Mouse (Mus musculus) neural tube, embryonic 14.5 days (tissue): ENCODE measurements around the gene Adar. TPM values are rescaled to one million over a fixed set of nuclear protein-coding genes. Genes with fewer than 3 reads are reported as not detected.

Source experiments
- ATAC-seq: fragments of 200-750 bp; cut with Nextera tagmentation; 2 replicates; pipeline ENCODE4 v1.8.0; 2017; ENCODE audit warnings: low read depth, mild to moderate bottlenecking, moderate TSS enrichment, moderate library complexity
- H3K27ac ChIP-seq: fragments of 300-500 bp; sonication (generic); 2 replicates; pipeline ENCODE4 v1.5.1; 2014; ENCODE audit warnings: low read depth, mild to moderate bottlenecking, control low read depth, low read length, moderate library complexity, mixed read lengths
- H3K27me3 ChIP-seq: fragments of 300-500 bp; sonication (generic); 2 replicates; pipeline ENCODE4 v1.6.1; 2014; ENCODE audit warnings: low read length; ENCODE audit not compliant: control insufficient read depth, insufficient read depth
- H3K36me3 ChIP-seq: fragments of 300-500 bp; sonication (generic); 2 replicates; pipeline ENCODE4 v1.6.1; 2014; ENCODE audit warnings: low read length, mixed read lengths; ENCODE audit not compliant: control insufficient read depth, insufficient read depth
- H3K4me1 ChIP-seq: fragments of 300-500 bp; sonication (generic); 2 replicates; pipeline ENCODE4 v1.6.1; 2014; ENCODE audit warnings: low read length; ENCODE audit not compliant: control insufficient read depth, insufficient read depth
- H3K4me2 ChIP-seq: fragments of 300-500 bp; sonication (generic); 2 replicates; pipeline ENCODE4 v1.6.1; 2014; ENCODE audit warnings: mild to moderate bottlenecking, low read depth, low read length, control low read depth
- H3K4me3 ChIP-seq: fragments of 300-500 bp; sonication (generic); 2 replicates; pipeline ENCODE4 v1.5.1; 2014; ENCODE audit warnings: low read depth, low read length, control low read depth, mixed read lengths
- H3K9ac ChIP-seq: fragments of 300-500 bp; sonication (generic); replicated peaks from 2 replicates; pipeline ENCODE4 v1.6.1; 2014; ENCODE audit warnings: low read depth, mild to moderate bottlenecking, control low read depth, low read length, mixed read lengths
- H3K9me3 ChIP-seq: fragments of 300-500 bp; sonication (generic); 2 replicates; pipeline ENCODE4 v1.6.1; 2016; ENCODE audit warnings: low read length; ENCODE audit not compliant: control insufficient read depth
- WGBS: fragments of 180-500 bp; shearing (Covaris S2); extraction: QIAGEN DNeasy Blood & Tissue Kit; methylation state at CpG from one replicate; pipeline ENCODE4 v1.1.7; 2014; 5-methylcytosine and 5-hydroxymethylcytosine counted together
- polyA plus RNA-seq: library from polyadenylated mRNA; unstranded; fragments of >200 nt; fragmentation: Nextera tagmentation; extraction: Ambion mirVana; gene quantifications from 2 replicates; pipeline ENCODE4 v1.2.1, GENCODE M21; 2014

The Adar gene
- polyA plus RNA-seq, 1 experiment from 2014 or later = 32.0 TPM

GRCm38 (mm10) chr3:89764119-89764724 lies 49.4 kb downstream of the Adar start, which contains the start of gene Chrnb2:
Chrnb2 (minus strand) TSS chr3:89764632.
- under 1% methylated on average over 30 of the region's 36 CpGs for whole genome bisulfite sequencing
- H3K9me3 ChIP-seq = no peaks in the 10 kb centered on the region
- H3K9ac ChIP-seq = peak within 1 kb of the TSS; percentile 79
- H3K4me3 ChIP-seq = peak within 1 kb of the TSS; percentile 64
- H3K27ac ChIP-seq = peak within 1 kb of the TSS; percentile 86
- H3K27me3 ChIP-seq = no peaks in the 10 kb centered on the region
- H3K4me1 ChIP-seq = peaks cover 22% of the 10 kb centered on the region
- ATAC-seq = peak; percentile 80
- H3K36me3 ChIP-seq = peaks cover 7% of the 10 kb centered on the region
- peak within 1 kb of the TSS; percentile 44 for H3K4me2 ChIP-seq

GRCm38 (mm10) chr3:89769584-89769983 lies 54.8 kb downstream of the Adar start:
- H3K9ac ChIP-seq = no peak overlapping the region
- H3K4me2 ChIP-seq = no peak overlapping the region
- H3K27me3 ChIP-seq = no peaks in the 10 kb centered on the region
- no peak overlapping the region for H3K27ac ChIP-seq
- H3K4me3 ChIP-seq = no peak overlapping the region
- no peaks in the 10 kb centered on the region for H3K9me3 ChIP-seq
- peaks cover 23% of the 10 kb centered on the region for H3K4me1 ChIP-seq
- WGBS = 74% methylated on average over 7 of the region's 7 CpGs
- no peak for ATAC-seq
- no peaks in the 10 kb centered on the region for H3K36me3 ChIP-seq

- no peak overlapping the region for H3K4me3 ChIP-seq
- H3K27me3 ChIP-seq = no peaks in the 10 kb centered on the region
- H3K9ac ChIP-seq = no peak overlapping the region
- H3K9me3 ChIP-seq = no peaks in the 10 kb centered on the region
- H3K36me3 ChIP-seq = no peaks in the 10 kb centered on the region
- H3K27ac ChIP-seq = no peak overlapping the region
- H3K4me2 ChIP-seq = no peak overlapping the region
- no peak for ATAC-seq
- H3K4me1 ChIP-seq = peaks cover 27% of the 10 kb centered on the region
- 56% methylated on average over 2 of the region's 2 CpGs for WGBS
These were observed 55.7 kb downstream of the Adar start for GRCm38 (mm10) chr3:89770425-89771002.

GRCm38 (mm10) chr3:89772588-89772967 lies 57.8 kb downstream of the Adar start:
- Histone ChIP-seq H3K9me3 (no peaks in the 10 kb centered on the region), H3K4me2 (peak overlapping the region; percentile 82), H3K4me1 (peaks cover 29% of the 10 kb centered on the region), H3K27ac (peak overlapping the region; percentile 96), H3K36me3 (peaks cover 13% of the 10 kb centered on the region), H3K4me3 (peak overlapping the region; percentile 97), H3K27me3 (no peaks in the 10 kb centered on the region), H3K9ac (peak overlapping the region; percentile 91)
- ATAC-seq = peak; percentile 72
- 0% methylated on average over 17 of the region's 17 CpGs for WGBS

GRCm38 (mm10) chr3:89772968-89773709 lies 58.3 kb downstream of the Adar start, which contains the start of gene Ube2q1:
Ube2q1 (plus strand) TSS chr3:89773616.
- peak; percentile 95 for ATAC-seq

GRCm38 (mm10) chr3:89773740-89774211 lies 59.0 kb downstream of the Adar start:
- Histone ChIP-seq H3K27ac (peak overlapping the region; percentile 96), H3K27me3 (no peaks in the 10 kb centered on the region), H3K9me3 (no peaks in the 10 kb centered on the region), H3K9ac (peak overlapping the region; percentile 91), H3K4me1 (peaks cover 29% of the 10 kb centered on the region), H3K36me3 (peaks cover 24% of the 10 kb centered on the region), H3K4me2 (peak overlapping the region; percentile 82), H3K4me3 (peak overlapping the region; percentile 97)
- peak; percentile 26 for ATAC-seq
- WGBS = under 1% methylated on average over 16 of the region's 37 CpGs

More at GRCm38 (mm10) chr3:89772968-89773709, 58.3 kb downstream of the Adar start, which contains the start of gene Ube2q1:
- peaks cover 18% of the 10 kb centered on the region for H3K36me3 ChIP-seq
- WGBS = under 1% methylated on average over 55 of the region's 90 CpGs
- peak within 1 kb of the TSS; percentile 97 for H3K4me3 ChIP-seq
- peak within 1 kb of the TSS; percentile 96 for H3K27ac ChIP-seq
- no peaks in the 10 kb centered on the region for H3K9me3 ChIP-seq
- peaks cover 29% of the 10 kb centered on the region for H3K4me1 ChIP-seq
- no peaks in the 10 kb centered on the region for H3K27me3 ChIP-seq
- H3K4me2 ChIP-seq = peak within 1 kb of the TSS; percentile 82
- peak within 1 kb of the TSS; percentile 91 for H3K9ac ChIP-seq

- peak overlapping the region; percentile 91 for H3K9ac ChIP-seq
- peak overlapping the region; percentile 97 for H3K4me3 ChIP-seq
- peaks cover 29% of the 10 kb centered on the region for H3K4me1 ChIP-seq
- no peak for ATAC-seq
- no peaks in the 10 kb centered on the region for H3K9me3 ChIP-seq
- peaks cover 30% of the 10 kb centered on the region for H3K36me3 ChIP-seq
- peak overlapping the region; percentile 96; the same call in 1 of the 2 replicates for H3K27ac ChIP-seq
- no peaks in the 10 kb centered on the region for H3K27me3 ChIP-seq
- 46% methylated on average over 15 of the region's 15 CpGs for WGBS
- H3K4me2 ChIP-seq = peak overlapping the region; percentile 82
These were observed 59.6 kb downstream of the Adar start for GRCm38 (mm10) chr3:89774236-89774960.

- Histone ChIP-seq H3K9me3 (no peaks in the 10 kb centered on the region), H3K36me3 (peaks cover 46% of the 10 kb centered on the region), H3K27ac (no peak overlapping the region), H3K27me3 (no peaks in the 10 kb centered on the region), H3K4me1 (peaks cover 29% of the 10 kb centered on the region), H3K4me2 (no peak overlapping the region), H3K9ac (no peak overlapping the region), H3K4me3 (no peak overlapping the region)
- 85% methylated on average over 4 of the region's 4 CpGs for WGBS
- ATAC-seq = no peak
These were observed 61.2 kb downstream of the Adar start for GRCm38 (mm10) chr3:89776001-89776400.
